Comparison of ENCODE assay signal across 14 mouse cellular contexts in genomic region chr4:140076428-140076827, GRCm38 (mm10).
DNase-seq lines count a peak whose midpoint lies in the region; ATAC-seq and TF ChIP-seq lines count a peak whose summit lies in the region.
"Had no signal": no experiment of that assay in that cellular context is flagged by ENCODE, and none has a peak within 500 bp of the region (broad histone marks: within the 10 kb centered on the region; RNA-seq: fewer than 3 reads in every experiment).

No protein-coding gene starts in this region.

- WGBS in hindbrain, embryonic 13.5 days: 73% methylated on average over 6 of the region's 6 CpGs
- WGBS in hindbrain, embryonic 12.5 days: 83% methylated on average over 6 of the region's 6 CpGs
- WGBS in liver, postnatal 0 days (ENCODE audit: insufficient replicate concordance): 74% methylated on average over 6 of the region's 6 CpGs
- 65% methylated on average over 6 of the region's 6 CpGs for WGBS in forebrain, embryonic 15.5 days
- WGBS in midbrain, postnatal 0 days: 62% methylated on average over 6 of the region's 6 CpGs

- no peak overlapping the region for H3K4me2 ChIP-seq in hindbrain, embryonic 13.5 days
- no peak overlapping the region for H3K4me2 ChIP-seq in hindbrain, embryonic 12.5 days (replicated peaks)
- H3K4me2 ChIP-seq in liver, postnatal 0 days (ENCODE audit: low read depth, low read length): no peak overlapping the region
- no peak overlapping the region for H3K4me2 ChIP-seq in forebrain, embryonic 15.5 days (replicated peaks)
- H3K4me2 ChIP-seq in midbrain, postnatal 0 days (ENCODE audit: low read depth, low read length, poor library complexity, severe bottlenecking): no peak overlapping the region
- H3K4me2 ChIP-seq: heart, embryonic 12.5 days; intestine, embryonic 15.5 days had no signal

- peaks cover 29% of the 10 kb centered on the region for H3K4me1 ChIP-seq in hindbrain, embryonic 13.5 days (replicated peaks)
- peaks cover 17% of the 10 kb centered on the region for H3K4me1 ChIP-seq in hindbrain, embryonic 12.5 days
- H3K4me1 ChIP-seq in liver, postnatal 0 days (ENCODE audit: insufficient read depth): no peaks in the 10 kb centered on the region
- H3K4me1 ChIP-seq in forebrain, embryonic 15.5 days: peaks cover 22% of the 10 kb centered on the region
- peaks cover 6% of the 10 kb centered on the region; the same call in 1 of the 2 replicates for H3K4me1 ChIP-seq in midbrain, postnatal 0 days (ENCODE audit: insufficient read depth, low read length)
- H3K4me1 ChIP-seq: heart, embryonic 12.5 days had no signal

- H3K4me3 ChIP-seq in hindbrain, embryonic 13.5 days: no peak overlapping the region
- H3K4me3 ChIP-seq in hindbrain, embryonic 12.5 days: no peak overlapping the region
- H3K4me3 ChIP-seq in liver, postnatal 0 days (ENCODE audit: low read depth, low read length): no peak overlapping the region
- H3K4me3 ChIP-seq in forebrain, embryonic 15.5 days: no peak overlapping the region
- no peak overlapping the region for H3K4me3 ChIP-seq in midbrain, postnatal 0 days (ENCODE audit: low read depth, low read length)
- H3K4me3 ChIP-seq: heart, embryonic 12.5 days; intestine, embryonic 15.5 days had no signal

- no peak overlapping the region for H3K9ac ChIP-seq in hindbrain, embryonic 13.5 days
- no peak overlapping the region for H3K9ac ChIP-seq in hindbrain, embryonic 12.5 days
- H3K9ac ChIP-seq in liver, postnatal 0 days (replicated peaks): no peak overlapping the region
- H3K9ac ChIP-seq in forebrain, embryonic 15.5 days (replicated peaks): no peak overlapping the region
- H3K9ac ChIP-seq in midbrain, postnatal 0 days (replicated peaks; ENCODE audit: low read length, poor library complexity, severe bottlenecking): no peak overlapping the region
- H3K9ac ChIP-seq: heart, embryonic 12.5 days; intestine, embryonic 15.5 days had no signal

- H3K27me3 ChIP-seq in hindbrain, embryonic 13.5 days: peaks cover 12% of the 10 kb centered on the region
- 0 out of 2 replicates have a peak, but pooled peaks cover 10% of the 10 kb centered on the region for H3K27me3 ChIP-seq in hindbrain, embryonic 12.5 days
- no peaks in the 10 kb centered on the region for H3K27me3 ChIP-seq in liver, postnatal 0 days (ENCODE audit: insufficient read depth, low read length)
- no peaks in the 10 kb centered on the region for H3K27me3 ChIP-seq in forebrain, embryonic 15.5 days
- H3K27me3 ChIP-seq in midbrain, postnatal 0 days (ENCODE audit: insufficient read depth, low read length): no peaks in the 10 kb centered on the region

- no peaks in the 10 kb centered on the region for H3K9me3 ChIP-seq in hindbrain, embryonic 13.5 days
- H3K9me3 ChIP-seq in hindbrain, embryonic 12.5 days (replicated peaks): no peaks in the 10 kb centered on the region
- H3K9me3 ChIP-seq in liver, postnatal 0 days (ENCODE audit: low read length): no peaks in the 10 kb centered on the region
- H3K9me3 ChIP-seq in forebrain, embryonic 15.5 days: no peaks in the 10 kb centered on the region
- H3K9me3 ChIP-seq in midbrain, postnatal 0 days (ENCODE audit: low read length): no peaks in the 10 kb centered on the region
- H3K9me3 ChIP-seq: heart, embryonic 12.5 days; intestine, embryonic 15.5 days had no signal

- no peak for DNase-seq in liver, postnatal 0 days
- DNase-seq in liver: no peak
- DNase-seq in midbrain, postnatal 0 days (ENCODE audit: low spot score): no peak
- DNase-seq in right cerebral cortex, postnatal 25 days: no peak
- DNase-seq in heart, adult 18-20 months: no peak
- DNase-seq: adrenal gland, adult 8-10 months; gastrocnemius, postnatal 25 days; lung, adult 2 months; thymus, adult 2 months had no signal

- ATAC-seq in hindbrain, embryonic 13.5 days (ENCODE audit: low FRiP score): no peak
- no peak for ATAC-seq in hindbrain, embryonic 12.5 days (ENCODE audit: low FRiP score)
- no peak for ATAC-seq in liver, postnatal 0 days
- peak; percentile 30 for ATAC-seq in forebrain, embryonic 15.5 days (replicated peaks)
- no peak for ATAC-seq in midbrain, postnatal 0 days (ENCODE audit: low FRiP score)
- ATAC-seq: intestine, embryonic 15.5 days had no signal

- H3K36me3 ChIP-seq in hindbrain, embryonic 13.5 days: no peaks in the 10 kb centered on the region
- H3K36me3 ChIP-seq in hindbrain, embryonic 12.5 days: no peaks in the 10 kb centered on the region
- no peaks in the 10 kb centered on the region for H3K36me3 ChIP-seq in liver, postnatal 0 days (replicated peaks; ENCODE audit: insufficient read depth, low read length)
- H3K36me3 ChIP-seq in forebrain, embryonic 15.5 days: no peaks in the 10 kb centered on the region
- no peaks in the 10 kb centered on the region for H3K36me3 ChIP-seq in midbrain, postnatal 0 days (ENCODE audit: insufficient read depth, low read length)
- H3K36me3 ChIP-seq: heart, embryonic 12.5 days; intestine, embryonic 15.5 days had no signal

- H3K27ac ChIP-seq in hindbrain, embryonic 13.5 days: 0 out of 2 replicates have a peak overlapping the region, but pooled peaks have one; percentile 4
- H3K27ac ChIP-seq in hindbrain, embryonic 12.5 days: no peak overlapping the region
- no peak overlapping the region for H3K27ac ChIP-seq in liver, postnatal 0 days (ENCODE audit: low read depth)
- peak overlapping the region; percentile 82 for H3K27ac ChIP-seq in forebrain, embryonic 15.5 days (replicated peaks)
- 0 out of 2 replicates have a peak overlapping the region, but pooled peaks have one; percentile 8 for H3K27ac ChIP-seq in midbrain, postnatal 0 days (ENCODE audit: low read depth, low read length)
- H3K27ac ChIP-seq: intestine, embryonic 15.5 days had no signal

- TF ChIP-seq CTCF in liver, postnatal 0 days (IDR thresholded peaks at IDR 0.05; ENCODE audit: low read depth): peak; percentile 8; the same call in 1 of the 2 replicates
- peak; percentile 46 for TF ChIP-seq CTCF in midbrain, postnatal 0 days (IDR thresholded peaks at IDR 0.05)

- TF ChIP-seq EP300 in liver, postnatal 0 days (IDR thresholded peaks at IDR 0.05; ENCODE audit: low read depth): no peak

Comparison
In these comparisons a context has a peak if more than half of its experiments do, and no peak if none do; other contexts are left out.
1. H3K27ac ChIP-seq: peak in hindbrain, embryonic 13.5 days (single experiment), forebrain, embryonic 15.5 days (single experiment) and midbrain, postnatal 0 days (single experiment); none in hindbrain, embryonic 12.5 days (single experiment) and liver, postnatal 0 days (single experiment).